Mouse (Mus musculus) lung, postnatal 25 days (tissue): ENCODE results near the gene Pcx.

Experiments
- DNase-seq: peaks from one replicate; pipeline ENCODE4 v3.0.0; 2022; ENCODE audit warnings: low spot score

The Pcx gene

GRCm38 (mm10) chr19:4509986-4510963 is at the start of gene Pcx:
Gene Pcx, plus strand, starts transcription at chr19:4510472.
- DNase-seq, result peak; percentile 99

- DNase-seq, result no peak
These were observed 48.3 kb upstream of the Pcx start for GRCm38 (mm10) chr19:4461981-4462380.

- DNase-seq, result no peak
These were observed 45.6 kb upstream of the Pcx start for GRCm38 (mm10) chr19:4464666-4465065.

GRCm38 (mm10) chr19:4468363-4468762 is 41.9 kb upstream of the Pcx start:
- DNase-seq, result no peak

- DNase-seq, result no peak
These were observed 36.7 kb upstream of the Pcx start for GRCm38 (mm10) chr19:4473549-4473948.

GRCm38 (mm10) chr19:4474739-4475138 is 35.5 kb upstream of the Pcx start:
- no peak for DNase-seq

- no peak for DNase-seq
These were observed 34.9 kb upstream of the Pcx start for GRCm38 (mm10) chr19:4475224-4475925.

GRCm38 (mm10) chr19:4476601-4477257 is 33.5 kb upstream of the Pcx start:
- DNase-seq, result no peak

- peak; percentile 26 for DNase-seq
These were observed 32.7 kb upstream of the Pcx start, which contains the start of gene Syt12 for GRCm38 (mm10) chr19:4477345-4478189. Gene Syt12, minus strand, starts transcription at chr19:4477447.

- DNase-seq, result no peak
These were observed 32.1 kb upstream of the Pcx start for GRCm38 (mm10) chr19:4478190-4478516.

- no peak for DNase-seq
These were observed 30.2 kb upstream of the Pcx start for GRCm38 (mm10) chr19:4480041-4480440.

GRCm38 (mm10) chr19:4481326-4481725 is 28.9 kb upstream of the Pcx start:
- no peak for DNase-seq

GRCm38 (mm10) chr19:4482111-4482859 is 28.0 kb upstream of the Pcx start:
- no peak for DNase-seq

- no peak for DNase-seq
These were observed 25.3 kb upstream of the Pcx start for GRCm38 (mm10) chr19:4485006-4485405.

- peak; percentile 60 for DNase-seq
These were observed 22.4 kb upstream of the Pcx start for GRCm38 (mm10) chr19:4487877-4488276.

GRCm38 (mm10) chr19:4491080-4491695 is 19.1 kb upstream of the Pcx start:
- DNase-seq, result no peak

GRCm38 (mm10) chr19:4492526-4493296 is 17.6 kb upstream of the Pcx start:
- DNase-seq, result peak; percentile 73

GRCm38 (mm10) chr19:4494707-4495106 is 15.6 kb upstream of the Pcx start:
- no peak for DNase-seq

- no peak for DNase-seq
These were observed 14.5 kb upstream of the Pcx start for GRCm38 (mm10) chr19:4495814-4496213.
